Mouse (Mus musculus) lung, adult 2 months (tissue): ENCODE measurements around the gene Olfr1512. TPM values are rescaled to one million over a fixed set of nuclear protein-coding genes. Genes with fewer than 3 reads are reported as not detected.

Experiments used
- DNase-seq: peaks from one replicate; pipeline ENCODE4 v3.0.0; 2022
- H3K4me1 ChIP-seq: fragments of 200-500 bp; 2 replicates; pipeline ENCODE4 v1.6.1; 2011; ENCODE audit warnings: low read length; ENCODE audit not compliant: control insufficient read depth, insufficient read depth
- H3K4me3 ChIP-seq: fragments of 200-500 bp; replicated peaks from 2 replicates; pipeline ENCODE3; 2011; ENCODE audit warnings: low read depth, mild to moderate bottlenecking, control low read depth, low read length; ENCODE audit errors: extremely low read depth
- CTCF ChIP-seq: fragments of 200-500 bp; IDR thresholded peaks from 2 replicates; pipeline ENCODE4 v1.5.1; 2011; ENCODE audit warnings: mild to moderate bottlenecking, low read length, control low read depth; ENCODE audit not compliant: insufficient read depth
- POLR2A ChIP-seq: fragments of 200-500 bp; IDR thresholded peaks from 2 replicates; pipeline ENCODE4 v1.6.1; 2011; ENCODE audit warnings: low read depth, mild to moderate bottlenecking, control low read depth, low read length, borderline replicate concordance; ENCODE audit errors: extremely low read depth
- WGBS: fragments of 180-500 bp; shearing (Covaris S2); methylation state at CpG from one replicate; pipeline ENCODE4 v1.1.7; 2018; 5-methylcytosine and 5-hydroxymethylcytosine counted together
- polyA plus RNA-seq: library from polyadenylated mRNA; depleted of rRNA; stranded (reverse); fragments of >200 nt; gene quantifications from 2 replicates; pipeline ENCODE4 v1.2.3, GENCODE M21; 2012; rRNA removed

Olfr1512 gene
- polyA plus RNA-seq, 1 experiment = not detected

GRCm38 (mm10) chr14:52332171-52332570 lies 46.8 kb downstream of the Olfr1512 start:
- TF ChIP-seq CTCF (no peak), POLR2A (no peak)
- WGBS = 72% methylated on average over 3 of the region's 3 CpGs
- no peak overlapping the region for H3K4me3 ChIP-seq
- no peaks in the 10 kb centered on the region for H3K4me1 ChIP-seq
- DNase-seq = no peak

- TF ChIP-seq POLR2A (no peak), CTCF (no peak)
- no peak for DNase-seq
- Histone ChIP-seq H3K4me1 (no peaks in the 10 kb centered on the region), H3K4me3 (no peak overlapping the region)
- WGBS = 25% methylated on average over 4 of the region's 4 CpGs
Measured at GRCm38 (mm10) chr14:52331069-52331750, 47.8 kb downstream of the Olfr1512 start.

GRCm38 (mm10) chr14:52327910-52328812 lies 50.8 kb downstream of the Olfr1512 start, which contains the start of gene Sall2:
Gene Sall2, minus strand, starts transcription at chr14:52328762.
- TF ChIP-seq POLR2A = no peak
- no peak for TF ChIP-seq CTCF
- Histone ChIP-seq H3K4me1 (no peaks in the 10 kb centered on the region), H3K4me3 (peak within 1 kb of the TSS; percentile 13)
- no peak for DNase-seq
- WGBS = 3% methylated on average over 26 of the region's 26 CpGs

GRCm38 (mm10) chr14:52327375-52327901 lies 51.5 kb downstream of the Olfr1512 start:
- H3K4me3 ChIP-seq = no peak overlapping the region
- TF ChIP-seq CTCF = no peak
- TF ChIP-seq POLR2A = no peak
- WGBS = 5% methylated on average over 14 of the region's 14 CpGs
- DNase-seq = no peak
- no peaks in the 10 kb centered on the region for H3K4me1 ChIP-seq

- Histone ChIP-seq H3K4me3 (no peak overlapping the region), H3K4me1 (no peaks in the 10 kb centered on the region)
- WGBS = 17% methylated on average over 4 of the region's 4 CpGs
- DNase-seq = no peak
- TF ChIP-seq CTCF (no peak), POLR2A (no peak)
Measured at GRCm38 (mm10) chr14:52325890-52326289, 53.1 kb downstream of the Olfr1512 start.

Other genes starting within 250 kb of the Olfr1512 start
- gene Supt16, start 181.8 kb downstream of the Olfr1512 start, polyA plus RNA-seq = 5.8 and 10.8 TPM in 2 replicates
- 23.6 and 32.9 TPM in 2 replicates for gene Chd8, start 121.4 kb downstream of the Olfr1512 start, polyA plus RNA-seq
- 23.0 and 32.0 TPM in 2 replicates for gene Tox4, start 100.0 kb downstream of the Olfr1512 start, polyA plus RNA-seq
- gene Rab2b, start 99.6 kb downstream of the Olfr1512 start, polyA plus RNA-seq = 7.7 and 13.0 TPM in 2 replicates
- gene Mettl3, start 74.0 kb downstream of the Olfr1512 start, polyA plus RNA-seq = 20.3 and 22.7 TPM in 2 replicates
- 6.3 and 8.1 TPM in 2 replicates for gene Sall2, start 50.4 kb downstream of the Olfr1512 start, polyA plus RNA-seq
- gene Olfr1513, start 22.8 kb downstream of the Olfr1512 start, polyA plus RNA-seq = not detected in 2 replicates
- gene Olfr1511, start 18.2 kb upstream of the Olfr1512 start, polyA plus RNA-seq = not detected in 2 replicates
- gene Olfr1510, start 35.2 kb upstream of the Olfr1512 start, polyA plus RNA-seq = not detected in 2 replicates
- not detected in 2 replicates for gene Olfr1509, start 63.8 kb upstream of the Olfr1512 start, polyA plus RNA-seq
- not detected in 2 replicates for gene Olfr1508, start 88.3 kb upstream of the Olfr1512 start, polyA plus RNA-seq
- not detected in 2 replicates for gene Olfr1507, start 116.6 kb upstream of the Olfr1512 start, polyA plus RNA-seq